Mouse (Mus musculus): ENCODE results near the gene Sln.

The Sln gene

DNA sequence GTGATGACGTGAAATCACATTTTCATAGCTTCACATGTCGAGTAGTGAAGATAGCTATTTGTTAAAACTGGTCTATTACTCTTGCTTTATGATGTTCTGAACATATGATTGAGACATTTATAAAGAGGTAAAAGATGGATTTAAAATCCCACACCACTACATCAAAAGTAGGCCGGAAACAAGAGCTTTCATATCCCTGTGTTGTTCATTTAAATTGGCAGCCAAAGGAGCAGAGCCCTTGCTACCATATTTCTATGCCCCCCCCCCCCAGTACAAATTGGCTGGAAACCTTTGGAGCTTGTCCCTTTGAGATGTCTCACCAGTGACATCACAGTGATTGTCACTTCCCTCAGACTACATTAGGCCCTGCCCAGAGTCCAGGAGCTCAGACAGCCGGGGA, at the start of gene Sln:
TSS of gene Sln (plus strand) at position 301 of the 400 bp plus-strand sequence.
- no peak for DNase-seq

DNA sequence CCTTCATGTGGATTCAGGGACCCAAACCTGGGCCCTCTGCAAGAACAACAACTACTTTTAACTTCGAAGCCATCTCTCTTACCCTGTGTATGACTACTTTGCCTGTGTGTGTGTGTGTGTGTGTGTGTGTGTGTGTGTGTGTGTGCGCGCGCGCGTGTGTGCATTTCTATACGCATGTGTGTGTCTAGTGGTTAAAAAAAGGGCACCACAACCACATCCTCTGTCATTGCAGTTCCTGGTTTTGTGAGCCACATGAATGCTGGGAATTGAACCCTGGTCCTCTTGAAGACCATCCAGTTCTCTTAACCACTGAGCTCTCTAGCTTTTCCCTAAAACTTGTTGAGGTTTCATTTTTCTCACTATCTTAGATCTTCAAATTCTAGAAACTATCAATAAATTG, 47.0 kb upstream of the Sln start:
- no peak for DNase-seq

- no peak for DNase-seq
Measured at GRCm38 (mm10) chr9:53806496-53807086, 43.4 kb upstream of the Sln start.

- no peak for DNase-seq
Measured at GRCm38 (mm10) chr9:53813418-53813817, 36.5 kb upstream of the Sln start.

DNA sequence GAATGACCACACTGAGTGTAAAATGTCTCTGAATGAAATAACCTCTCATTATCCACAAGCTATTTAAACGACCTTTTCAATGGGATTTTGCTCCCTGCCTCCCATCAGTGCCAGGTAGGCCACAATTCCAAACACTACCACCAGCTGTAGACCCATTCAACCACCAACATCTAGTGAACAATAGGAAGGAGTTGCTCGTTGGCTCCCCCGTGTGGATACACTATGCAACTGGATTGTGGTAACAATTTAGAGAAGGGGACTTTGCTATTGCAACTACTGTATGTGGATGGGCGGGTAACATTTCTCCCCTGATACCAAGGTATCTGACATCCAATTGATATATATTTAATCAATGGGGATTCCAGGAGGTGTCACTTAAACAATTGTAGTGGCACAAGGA, 31.2 kb upstream of the Sln start:
- DNase-seq = peak; percentile 81

- DNase-seq = peak; percentile 30
Measured at GRCm38 (mm10) chr9:53825318-53825717, 24.6 kb upstream of the Sln start.

DNA sequence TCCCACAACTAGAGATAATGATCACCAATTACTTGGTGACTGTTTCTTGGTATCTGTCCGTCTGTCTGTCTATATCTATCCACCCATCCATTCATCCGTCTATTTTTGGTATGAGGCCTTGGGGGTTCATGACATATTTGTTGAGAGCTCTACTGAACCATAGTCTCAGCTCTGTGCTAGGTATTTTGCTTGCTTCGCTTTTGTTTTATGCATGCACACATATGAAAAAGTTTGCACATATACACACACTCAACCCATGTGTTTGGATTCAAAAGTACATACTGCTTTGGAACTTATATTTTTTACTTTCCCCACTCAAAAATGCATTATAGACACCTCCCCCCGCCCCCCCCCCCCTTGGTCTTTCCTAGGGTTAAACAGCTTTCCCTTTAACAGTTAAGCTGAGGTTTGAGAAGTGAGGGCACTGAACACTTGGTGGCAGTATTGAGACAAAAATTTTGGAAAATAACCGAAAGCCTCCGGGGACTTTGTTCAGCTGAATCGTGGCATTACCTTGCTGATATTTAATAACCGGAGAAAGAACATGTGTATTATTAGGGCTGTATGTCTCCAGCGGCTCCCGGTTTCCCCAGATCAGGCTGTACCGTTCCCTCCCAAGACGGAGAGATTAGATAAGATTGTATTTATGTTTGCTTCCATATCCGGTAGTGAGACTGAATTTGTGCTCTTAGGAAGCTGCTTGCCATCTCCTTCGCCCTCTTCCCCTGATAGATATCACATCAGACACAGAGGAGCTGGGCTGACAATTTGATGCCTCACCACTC, 20.7 kb upstream of the Sln start:
- DNase-seq = peak; percentile 58

- DNase-seq = no peak
Measured at GRCm38 (mm10) chr9:53829866-53830209, 20.1 kb upstream of the Sln start.

- DNase-seq = no peak
Measured at GRCm38 (mm10) chr9:53835039-53835438, 14.9 kb upstream of the Sln start.

DNA sequence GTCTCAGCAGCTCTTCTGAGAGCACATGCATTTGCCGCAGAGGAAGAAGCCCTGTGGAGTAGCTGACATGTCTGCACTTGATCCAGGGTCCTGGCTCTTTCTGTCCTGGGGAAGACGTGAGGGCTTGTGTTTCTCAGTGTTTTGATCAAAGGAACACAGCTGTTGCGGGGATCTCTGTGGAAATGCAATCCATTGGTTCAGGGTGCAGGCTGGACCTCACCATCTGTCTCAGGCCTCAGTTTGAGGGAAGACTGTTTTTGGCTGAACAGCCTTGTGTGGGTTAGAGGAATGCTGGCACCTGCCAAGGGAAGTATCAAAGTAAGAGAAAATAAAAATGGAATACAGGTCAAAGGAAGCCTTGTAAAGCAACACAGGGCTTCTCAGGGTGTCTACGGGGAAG, 14.0 kb upstream of the Sln start:
- DNase-seq = no peak

DNA sequence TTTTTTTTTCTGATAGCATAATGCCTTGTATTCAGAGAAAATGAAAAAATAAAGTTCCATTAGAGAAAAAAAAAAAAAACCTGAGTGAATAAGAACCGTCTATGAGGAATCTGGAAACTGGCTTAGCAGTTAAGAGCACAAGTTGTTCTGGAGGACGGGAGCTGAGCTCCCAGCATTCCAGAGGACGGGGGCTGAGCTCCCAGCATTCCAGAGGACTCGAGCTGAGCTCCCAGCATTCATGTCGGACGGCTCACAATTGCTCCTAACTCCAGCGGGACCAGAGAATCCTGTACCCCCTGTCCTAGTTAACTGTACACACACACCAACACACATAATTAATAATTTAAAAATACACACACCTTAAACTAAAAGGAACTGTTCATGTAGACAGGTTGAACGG, 11.1 kb upstream of the Sln start:
- no peak for DNase-seq

DNA sequence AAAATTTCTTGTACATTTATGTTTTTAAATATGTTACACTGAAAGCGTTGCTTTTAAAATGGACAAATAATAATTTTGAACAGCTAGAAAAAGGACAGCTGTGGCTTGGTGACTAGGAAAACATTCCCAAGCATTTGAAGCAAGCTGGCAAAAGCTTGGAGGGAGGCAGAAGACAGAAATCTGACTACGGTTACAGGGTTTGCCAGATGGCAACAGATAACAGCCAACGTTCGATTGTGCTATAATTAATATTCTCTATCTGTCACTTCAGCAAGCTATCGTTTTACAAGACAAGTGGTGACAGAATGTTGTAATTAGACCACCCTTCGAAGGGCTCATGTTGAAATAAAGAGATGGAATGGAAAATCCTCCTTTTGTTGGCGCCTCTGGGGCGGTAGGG, 1.4 kb upstream of the Sln start:
- DNase-seq = no peak

DNA sequence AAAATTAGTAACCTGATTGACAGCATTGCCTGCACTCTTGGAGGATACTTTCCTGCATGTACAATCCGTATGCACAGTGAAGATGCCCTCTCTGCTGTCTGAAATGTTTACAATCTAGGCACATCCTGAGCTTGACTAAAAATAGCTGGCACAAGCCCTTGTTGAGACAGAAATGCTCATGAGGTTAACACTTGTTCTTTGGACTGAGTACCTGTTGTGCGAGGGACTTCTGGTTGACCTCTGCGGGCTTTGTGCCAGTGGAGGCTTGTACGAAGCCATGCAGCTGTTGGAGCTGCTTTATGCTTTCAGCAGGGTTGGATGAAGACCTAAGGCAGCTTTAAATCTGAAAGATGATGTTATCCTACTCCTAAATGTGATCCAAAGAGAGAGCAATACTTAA, 2.2 kb downstream of the Sln start:
- DNase-seq = peak; percentile 37

GRCm38 (mm10) chr9:53853672-53854071, 3.7 kb downstream of the Sln start:
- no peak for DNase-seq

DNA sequence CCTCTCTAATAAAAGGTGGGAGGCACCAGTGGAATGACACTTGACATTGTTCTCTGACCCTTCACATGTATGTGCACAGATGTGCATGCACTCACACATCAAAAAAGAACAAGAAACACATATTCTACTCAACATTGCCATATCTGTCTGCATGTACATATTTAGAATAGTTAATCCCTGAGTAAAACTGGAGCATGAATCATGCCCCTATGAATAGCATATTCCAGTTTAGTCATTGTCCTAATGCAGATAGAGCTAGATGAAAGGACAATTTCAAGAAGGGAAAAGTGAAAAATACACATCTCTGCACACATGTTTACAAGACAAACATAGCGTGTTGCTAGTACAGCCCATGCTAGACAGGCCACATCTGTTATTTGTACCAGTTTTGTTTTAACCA, 4.6 kb downstream of the Sln start:
- DNase-seq = no peak

GRCm38 (mm10) chr9:53857864-53858263, 7.9 kb downstream of the Sln start:
- no peak for DNase-seq

- DNase-seq = no peak
Measured at GRCm38 (mm10) chr9:53873239-53873638, 23.3 kb downstream of the Sln start.

DNA sequence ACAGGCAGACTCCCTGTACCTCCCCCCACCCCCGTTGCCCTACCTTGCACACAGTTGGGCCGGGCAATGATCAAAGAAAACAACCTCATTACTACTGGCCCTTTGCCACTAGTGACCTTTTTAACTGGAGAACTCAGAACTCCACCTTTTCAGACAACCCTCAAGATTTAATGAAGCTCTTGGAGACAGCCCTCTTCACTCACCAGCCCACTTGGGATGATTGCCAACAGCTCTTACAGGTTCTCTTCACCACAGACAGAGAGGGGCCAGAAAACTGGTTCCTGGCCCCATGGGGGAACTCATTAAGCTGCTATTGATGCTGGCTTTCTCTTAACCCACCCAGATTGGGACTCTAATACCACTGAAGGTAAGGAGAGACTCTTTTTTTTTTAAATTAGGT, 27.5 kb downstream of the Sln start:
- DNase-seq = no peak

GRCm38 (mm10) chr9:53883588-53884280, 33.8 kb downstream of the Sln start:
- no peak for DNase-seq

DNA sequence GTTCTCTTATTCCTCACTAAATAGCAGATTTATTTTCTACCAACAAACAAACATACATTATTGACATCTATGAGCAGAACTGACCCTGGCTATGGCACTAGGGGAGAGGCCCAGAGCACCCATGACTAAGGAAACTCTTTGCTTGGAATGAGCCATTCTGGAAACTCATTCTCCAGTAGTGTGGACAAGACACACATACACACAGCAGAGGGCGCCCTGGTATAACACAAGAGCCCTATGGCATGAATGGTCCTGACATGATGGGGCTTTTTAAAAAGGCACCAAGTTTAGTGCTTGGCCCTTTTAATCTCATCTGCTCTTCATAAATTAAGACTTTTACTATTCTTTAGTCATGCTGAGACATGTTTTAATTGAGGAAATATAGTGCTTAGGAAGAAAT, 40.1 kb downstream of the Sln start:
- peak; percentile 75 for DNase-seq

- no peak for DNase-seq
Measured at GRCm38 (mm10) chr9:53895827-53896226, 45.9 kb downstream of the Sln start.

- DNase-seq = no peak
Measured at GRCm38 (mm10) chr9:53899836-53900235, 49.9 kb downstream of the Sln start.

GRCm38 (mm10) chr9:53903215-53903842, 53.4 kb downstream of the Sln start:
- DNase-seq = no peak

Data from kidney, postnatal 10 days (tissue).